Mouse (Mus musculus): Measurements from ENCODE around the gene Fam81b. TPM values are rescaled to one million over a fixed set of nuclear protein-coding genes. Genes with fewer than 3 reads are reported as not detected.
"Not testable (repeated sequence)": the region's sequence is repeated elsewhere in the genome, so short reads cannot be mapped to it uniquely, and the experiment has no call there.

Gene Fam81b
- polyA plus RNA-seq (2012; rRNA removed): 20.8 and 24.1 TPM in 2 replicates

GRCm38 (mm10) chr13:76304637-76305122 lies at the start of gene Fam81b:
TSS of gene Fam81b (minus strand) at chr13:76305072.
- H3K4me1 ChIP-seq (ENCODE audit: control insufficient read depth, insufficient read depth, low read length): no peaks in the 10 kb centered on the region
- H3K36me3 ChIP-seq (ENCODE audit: control insufficient read depth, insufficient read depth, low read length): no peaks in the 10 kb centered on the region
- TF ChIP-seq POLR2A (IDR thresholded peaks at IDR 0.05; ENCODE audit: control insufficient read depth, low read depth, low read length): no peak
- TF ChIP-seq CTCF (IDR thresholded peaks at IDR 0.05; ENCODE audit: control insufficient read depth, insufficient read depth, insufficient replicate concordance, low read depth, low read length): no peak
- no peaks in the 10 kb centered on the region for H3K27me3 ChIP-seq (ENCODE audit: control insufficient read depth, insufficient read depth, low read length)
- H3K27ac ChIP-seq (ENCODE audit: control insufficient read depth, insufficient read depth, low read depth, low read length): no peak within 1 kb of the TSS
- no peak within 1 kb of the TSS for H3K4me3 ChIP-seq (ENCODE audit: control insufficient read depth, low read depth, low read length)

- H3K27ac ChIP-seq (ENCODE audit: control insufficient read depth, insufficient read depth, low read depth, low read length); H3K4me3 ChIP-seq (ENCODE audit: control insufficient read depth, low read depth, low read length); H3K4me1 ChIP-seq (ENCODE audit: control insufficient read depth, insufficient read depth, low read length); H3K36me3 ChIP-seq (ENCODE audit: control insufficient read depth, insufficient read depth, low read length); H3K27me3 ChIP-seq (ENCODE audit: control insufficient read depth, insufficient read depth, low read length): not testable (repeated sequence)
Observed at GRCm38 (mm10) chr13:76345941-76346340, 41.1 kb upstream of the Fam81b start.

GRCm38 (mm10) chr13:76318635-76319034 lies 13.8 kb upstream of the Fam81b start:
- no peak for TF ChIP-seq CTCF (IDR thresholded peaks at IDR 0.05; ENCODE audit: control insufficient read depth, insufficient read depth, insufficient replicate concordance, low read depth, low read length)
- TF ChIP-seq POLR2A (IDR thresholded peaks at IDR 0.05; ENCODE audit: control insufficient read depth, low read depth, low read length): no peak
- Histone ChIP-seq H3K4me3 (ENCODE audit: control insufficient read depth, low read depth, low read length) (no peak overlapping the region), H3K27me3 (ENCODE audit: control insufficient read depth, insufficient read depth, low read length) (no peaks in the 10 kb centered on the region), H3K27ac (ENCODE audit: control insufficient read depth, insufficient read depth, low read depth, low read length) (no peak overlapping the region), H3K4me1 (ENCODE audit: control insufficient read depth, insufficient read depth, low read length) (no peaks in the 10 kb centered on the region), H3K36me3 (ENCODE audit: control insufficient read depth, insufficient read depth, low read length) (no peaks in the 10 kb centered on the region)

- Histone ChIP-seq H3K27me3 (ENCODE audit: control insufficient read depth, insufficient read depth, low read length) (no peaks in the 10 kb centered on the region), H3K4me3 (ENCODE audit: control insufficient read depth, low read depth, low read length) (no peak overlapping the region), H3K4me1 (ENCODE audit: control insufficient read depth, insufficient read depth, low read length) (no peaks in the 10 kb centered on the region), H3K27ac (ENCODE audit: control insufficient read depth, insufficient read depth, low read depth, low read length) (no peak overlapping the region), H3K36me3 (ENCODE audit: control insufficient read depth, insufficient read depth, low read length) (no peaks in the 10 kb centered on the region)
- no peak for TF ChIP-seq POLR2A (IDR thresholded peaks at IDR 0.05; ENCODE audit: control insufficient read depth, low read depth, low read length)
- TF ChIP-seq CTCF (IDR thresholded peaks at IDR 0.05; ENCODE audit: control insufficient read depth, insufficient read depth, insufficient replicate concordance, low read depth, low read length): no peak
Observed at GRCm38 (mm10) chr13:76311580-76311979, 6.7 kb upstream of the Fam81b start.

GRCm38 (mm10) chr13:76308811-76309210 lies 3.9 kb upstream of the Fam81b start:
- H3K4me1 ChIP-seq (ENCODE audit: control insufficient read depth, insufficient read depth, low read length): no peaks in the 10 kb centered on the region
- no peak overlapping the region for H3K27ac ChIP-seq (ENCODE audit: control insufficient read depth, insufficient read depth, low read depth, low read length)
- no peak overlapping the region for H3K4me3 ChIP-seq (ENCODE audit: control insufficient read depth, low read depth, low read length)
- H3K27me3 ChIP-seq (ENCODE audit: control insufficient read depth, insufficient read depth, low read length): no peaks in the 10 kb centered on the region
- no peak for TF ChIP-seq POLR2A (IDR thresholded peaks at IDR 0.05; ENCODE audit: control insufficient read depth, low read depth, low read length)
- no peak for TF ChIP-seq CTCF (IDR thresholded peaks at IDR 0.05; ENCODE audit: control insufficient read depth, insufficient read depth, insufficient replicate concordance, low read depth, low read length)
- H3K36me3 ChIP-seq (ENCODE audit: control insufficient read depth, insufficient read depth, low read length): no peaks in the 10 kb centered on the region

- TF ChIP-seq POLR2A (IDR thresholded peaks at IDR 0.05; ENCODE audit: control insufficient read depth, low read depth, low read length) (no peak), CTCF (IDR thresholded peaks at IDR 0.05; ENCODE audit: control insufficient read depth, insufficient read depth, insufficient replicate concordance, low read depth, low read length) (no peak)
- Histone ChIP-seq H3K4me3 (ENCODE audit: control insufficient read depth, low read depth, low read length) (no peak overlapping the region), H3K27me3 (ENCODE audit: control insufficient read depth, insufficient read depth, low read length) (no peaks in the 10 kb centered on the region), H3K27ac (ENCODE audit: control insufficient read depth, insufficient read depth, low read depth, low read length) (no peak overlapping the region), H3K4me1 (ENCODE audit: control insufficient read depth, insufficient read depth, low read length) (no peaks in the 10 kb centered on the region), H3K36me3 (ENCODE audit: control insufficient read depth, insufficient read depth, low read length) (no peaks in the 10 kb centered on the region)
Observed at GRCm38 (mm10) chr13:76305655-76306365, 938 bp upstream of the Fam81b start.

- Histone ChIP-seq H3K36me3 (ENCODE audit: control insufficient read depth, insufficient read depth, low read length) (no peaks in the 10 kb centered on the region), H3K27me3 (ENCODE audit: control insufficient read depth, insufficient read depth, low read length) (no peaks in the 10 kb centered on the region), H3K4me1 (ENCODE audit: control insufficient read depth, insufficient read depth, low read length) (no peaks in the 10 kb centered on the region), H3K27ac (ENCODE audit: control insufficient read depth, insufficient read depth, low read depth, low read length) (no peak overlapping the region), H3K4me3 (ENCODE audit: control insufficient read depth, low read depth, low read length) (no peak overlapping the region)
- TF ChIP-seq CTCF (IDR thresholded peaks at IDR 0.05; ENCODE audit: control insufficient read depth, insufficient read depth, insufficient replicate concordance, low read depth, low read length): no peak
- no peak for TF ChIP-seq POLR2A (IDR thresholded peaks at IDR 0.05; ENCODE audit: control insufficient read depth, low read depth, low read length)
Observed at GRCm38 (mm10) chr13:76305241-76305640, 369 bp upstream of the Fam81b start.
